Mouse (Mus musculus): Measurements from ENCODE around the gene Gipr. TPM values are rescaled to one million over a fixed set of nuclear protein-coding genes. Genes with fewer than 3 reads are reported as not detected.

Gene Gipr
- polyA plus RNA-seq, 1 experiment from 2014 or later = 0.22 TPM

MicroRNAs encoded within 50 kb of the gene (microRNA counts, 519-probe panel; counts per million panel counts)
- 341 counts per million, percentile 65 among the panel's probes with 10 or more counts for microRNA mmu-miR-330

Small RNA genes within 50 kb of the gene (microRNA-seq; reads per million reads assigned to microRNA genes)
- 363 reads per million, percentile 62 among the genes with 10 or more reads in this experiment for gene Mir330

Other genes with a start within 250 kb of the Gipr start
- 2.2 and 2.9 TPM in 2 replicates for gene Nova2, start 240.2 kb downstream of the Gipr start, polyA plus RNA-seq (2016; fragmentation: Nextera tagmentation; extraction: Ambion mirVana)
- gene Nanos2, start 178.7 kb downstream of the Gipr start, polyA plus RNA-seq (2016; fragmentation: Nextera tagmentation; extraction: Ambion mirVana) = 0.15 TPM in 1 of 2 replicates, not detected in the other
- 3.9 and 4.4 TPM in 2 replicates for gene Mypop, start 174.9 kb downstream of the Gipr start, polyA plus RNA-seq (2016; fragmentation: Nextera tagmentation; extraction: Ambion mirVana)
- gene Irf2bp1, start 162.1 kb downstream of the Gipr start, polyA plus RNA-seq (2016; fragmentation: Nextera tagmentation; extraction: Ambion mirVana) = 21.3 and 22.1 TPM in 2 replicates
- gene Foxa3, start 142.6 kb downstream of the Gipr start, polyA plus RNA-seq (2016; fragmentation: Nextera tagmentation; extraction: Ambion mirVana) = not detected in 2 replicates
- 41.2 and 46.3 TPM in 2 replicates for gene Sympk, start 141.8 kb downstream of the Gipr start, polyA plus RNA-seq (2016; fragmentation: Nextera tagmentation; extraction: Ambion mirVana)
- gene Rsph6a, start 111.4 kb downstream of the Gipr start, polyA plus RNA-seq (2016; fragmentation: Nextera tagmentation; extraction: Ambion mirVana) = not detected in 2 replicates
- gene Dmwd, start 89.9 kb downstream of the Gipr start, polyA plus RNA-seq (2016; fragmentation: Nextera tagmentation; extraction: Ambion mirVana) = 14.4 and 16.3 TPM in 2 replicates
- gene Dmpk, start 82.3 kb downstream of the Gipr start, polyA plus RNA-seq (2016; fragmentation: Nextera tagmentation; extraction: Ambion mirVana) = 8.3 and 9.1 TPM in 2 replicates
- gene Six5, start 71.5 kb downstream of the Gipr start, polyA plus RNA-seq (2016; fragmentation: Nextera tagmentation; extraction: Ambion mirVana) = 6.7 and 7.4 TPM in 2 replicates
- 0.81 and 1.1 TPM in 2 replicates for gene Gm4969, start 47.8 kb downstream of the Gipr start, polyA plus RNA-seq (2016; fragmentation: Nextera tagmentation; extraction: Ambion mirVana)
- gene Fbxo46, start 46.3 kb downstream of the Gipr start, polyA plus RNA-seq (2016; fragmentation: Nextera tagmentation; extraction: Ambion mirVana) = 17.8 and 18.4 TPM in 2 replicates
- gene Qpctl, start 16.8 kb downstream of the Gipr start, polyA plus RNA-seq (2016; fragmentation: Nextera tagmentation; extraction: Ambion mirVana) = 14.7 and 16.0 TPM in 2 replicates
- gene Snrpd2, start 16.4 kb downstream of the Gipr start, polyA plus RNA-seq (2016; fragmentation: Nextera tagmentation; extraction: Ambion mirVana) = 183 and 193 TPM in 2 replicates
- 5.3 and 6.4 TPM in 2 replicates for gene Eml2, start 10.3 kb upstream of the Gipr start, polyA plus RNA-seq (2016; fragmentation: Nextera tagmentation; extraction: Ambion mirVana)
- gene Gpr4, start 46.4 kb upstream of the Gipr start, polyA plus RNA-seq (2016; fragmentation: Nextera tagmentation; extraction: Ambion mirVana) = 1.6 and 2.0 TPM in 2 replicates
- 50.7 and 51.4 TPM in 2 replicates for gene Opa3, start 62.2 kb upstream of the Gipr start, polyA plus RNA-seq (2016; fragmentation: Nextera tagmentation; extraction: Ambion mirVana)
- gene Vasp, start 105.7 kb upstream of the Gipr start, polyA plus RNA-seq (2016; fragmentation: Nextera tagmentation; extraction: Ambion mirVana) = 47.4 and 56.9 TPM in 2 replicates
- 0.41 and 0.51 TPM in 2 replicates for gene Ppm1n, start 113.9 kb upstream of the Gipr start, polyA plus RNA-seq (2016; fragmentation: Nextera tagmentation; extraction: Ambion mirVana)
- 32.1 and 33.1 TPM in 2 replicates for gene Rtn2, start 116.5 kb upstream of the Gipr start, polyA plus RNA-seq (2016; fragmentation: Nextera tagmentation; extraction: Ambion mirVana)
- 0.10 TPM in 1 of 2 replicates, not detected in the other for gene Fosb, start 143.9 kb upstream of the Gipr start, polyA plus RNA-seq (2016; fragmentation: Nextera tagmentation; extraction: Ambion mirVana)
- gene Ercc1, start 178.7 kb upstream of the Gipr start, polyA plus RNA-seq (2016; fragmentation: Nextera tagmentation; extraction: Ambion mirVana) = 95.3 and 96.1 TPM in 2 replicates
- gene Cd3eap, start 193.4 kb upstream of the Gipr start, polyA plus RNA-seq (2016; fragmentation: Nextera tagmentation; extraction: Ambion mirVana) = 30.9 and 32.2 TPM in 2 replicates
- gene Ppp1r13l, start 193.6 kb upstream of the Gipr start, polyA plus RNA-seq (2016; fragmentation: Nextera tagmentation; extraction: Ambion mirVana) = 5.4 and 6.3 TPM in 2 replicates
- 26.9 and 28.7 TPM in 2 replicates for gene Ercc2, start 215.9 kb upstream of the Gipr start, polyA plus RNA-seq (2016; fragmentation: Nextera tagmentation; extraction: Ambion mirVana)
- 3.6 and 4.8 TPM in 2 replicates for gene Klc3, start 238.0 kb upstream of the Gipr start, polyA plus RNA-seq (2016; fragmentation: Nextera tagmentation; extraction: Ambion mirVana)
- not detected in 2 replicates for gene Ckm, start 238.6 kb upstream of the Gipr start, polyA plus RNA-seq (2016; fragmentation: Nextera tagmentation; extraction: Ambion mirVana)

Data from forebrain, embryonic 10.5 days (tissue).